Mouse (Mus musculus) heart, embryonic 12.5 days (tissue): Measurements from ENCODE around the gene 4930516K23Rik. TPM values are rescaled to one million over a fixed set of nuclear protein-coding genes. Genes with fewer than 3 reads are reported as not detected.

ENCODE experiments used
- ATAC-seq: fragments of 200-750 bp; cut with Nextera tagmentation; 2 replicates; pipeline ENCODE4 v1.8.0; 2017; ENCODE audit warnings: moderate TSS enrichment, moderate library complexity; ENCODE audit not compliant: insufficient number of reproducible peaks, low FRiP score
- H3K27ac ChIP-seq: fragments of 300-500 bp; sonication (generic); 2 replicates; pipeline ENCODE4 v1.5.1; 2016; ENCODE audit warnings: mild to moderate bottlenecking, moderate library complexity; ENCODE audit not compliant: poor library complexity, severe bottlenecking
- H3K27me3 ChIP-seq: fragments of 300-500 bp; sonication (generic); replicated peaks from 2 replicates; pipeline ENCODE4 v1.6.1; 2016; ENCODE audit warnings: mild to moderate bottlenecking, moderate library complexity
- H3K36me3 ChIP-seq: fragments of 300-500 bp; sonication (generic); 2 replicates; pipeline ENCODE4 v1.6.1; 2016; ENCODE audit warnings: mild to moderate bottlenecking, moderate library complexity
- H3K4me1 ChIP-seq: fragments of 300-500 bp; sonication (generic); replicated peaks from 2 replicates; pipeline ENCODE4 v1.6.1; 2016; ENCODE audit warnings: mild to moderate bottlenecking
- H3K4me2 ChIP-seq: fragments of 300-500 bp; sonication (generic); 2 replicates; pipeline ENCODE4 v1.6.1; 2016; ENCODE audit warnings: mild to moderate bottlenecking, moderate library complexity
- H3K4me3 ChIP-seq: fragments of 300-500 bp; sonication (generic); 2 replicates; pipeline ENCODE4 v1.5.1; 2016; ENCODE audit warnings: mild to moderate bottlenecking
- H3K9ac ChIP-seq: fragments of 300-500 bp; sonication (generic); 2 replicates; pipeline ENCODE4 v1.6.1; 2016; ENCODE audit warnings: mild to moderate bottlenecking, moderate library complexity
- H3K9me3 ChIP-seq: fragments of 300-500 bp; sonication (generic); replicated peaks from 2 replicates; pipeline ENCODE4 v1.6.1; 2016; ENCODE audit warnings: mild to moderate bottlenecking, moderate library complexity
- WGBS: fragments of 180-500 bp; shearing (Covaris S2); methylation state at CpG from one replicate; pipeline ENCODE4 v1.1.7; 2016; 5-methylcytosine and 5-hydroxymethylcytosine counted together
- polyA plus RNA-seq: library from polyadenylated mRNA; unstranded; fragments of >200 nt; fragmentation: Nextera tagmentation; extraction: Ambion mirVana; gene quantifications from 2 replicates; pipeline ENCODE4 v1.2.1, GENCODE M21; 2016

The 4930516K23Rik gene
- polyA plus RNA-seq, 1 experiment from 2014 or later: not detected

- Histone ChIP-seq H3K4me1 (no peaks in the 10 kb centered on the region), H3K27me3 (no peaks in the 10 kb centered on the region), H3K4me3 (no peak overlapping the region), H3K4me2 (no peak overlapping the region), H3K27ac (no peak overlapping the region), H3K9me3 (0 out of 2 replicates have a peak, but pooled peaks cover 5% of the 10 kb centered on the region), H3K36me3 (no peaks in the 10 kb centered on the region), H3K9ac (no peak overlapping the region)
- no peak for ATAC-seq
- WGBS: 88% methylated on average over 6 of the region's 6 CpGs
Measured at GRCm38 (mm10) chr7:104021651-104022050, 39.6 kb downstream of the 4930516K23Rik start.

GRCm38 (mm10) chr7:104018953-104019352 is 42.3 kb downstream of the 4930516K23Rik start:
- Histone ChIP-seq H3K9me3 (0 out of 2 replicates have a peak, but pooled peaks cover 5% of the 10 kb centered on the region), H3K4me2 (no peak overlapping the region), H3K4me3 (no peak overlapping the region), H3K36me3 (no peaks in the 10 kb centered on the region), H3K4me1 (no peaks in the 10 kb centered on the region), H3K27ac (no peak overlapping the region), H3K9ac (no peak overlapping the region), H3K27me3 (no peaks in the 10 kb centered on the region)
- no peak for ATAC-seq
- 73% methylated on average over 1 of the region's 1 CpGs for WGBS

GRCm38 (mm10) chr7:104017203-104017602 is 44.0 kb downstream of the 4930516K23Rik start, which contains the start of gene Olfr639:
Gene Olfr639 (minus strand): TSS chr7:104017303.
- Histone ChIP-seq H3K4me2 (no peak within 1 kb of the TSS), H3K4me1 (no peaks in the 10 kb centered on the region), H3K9me3 (0 out of 2 replicates have a peak, but pooled peaks cover 5% of the 10 kb centered on the region), H3K27ac (no peak within 1 kb of the TSS), H3K9ac (no peak within 1 kb of the TSS), H3K36me3 (no peaks in the 10 kb centered on the region), H3K4me3 (no peak within 1 kb of the TSS), H3K27me3 (no peaks in the 10 kb centered on the region)
- no peak for ATAC-seq

Other genes with a start within 250 kb of the 4930516K23Rik start
- gene Hbb-bt, start 247.4 kb downstream of the 4930516K23Rik start, polyA plus RNA-seq: 3,072 and 3,403 TPM in 2 replicates
- 2,689 and 3,022 TPM in 2 replicates for gene Hbb-bs, start 233.3 kb downstream of the 4930516K23Rik start, polyA plus RNA-seq
- 0.50 and 0.56 TPM in 2 replicates for gene Hbb-bh2, start 220.9 kb downstream of the 4930516K23Rik start, polyA plus RNA-seq
- 2,015 and 2,280 TPM in 2 replicates for gene Hbb-bh1, start 218.3 kb downstream of the 4930516K23Rik start, polyA plus RNA-seq
- 31,254 and 35,001 TPM in 2 replicates for gene Hbb-y, start 208.2 kb downstream of the 4930516K23Rik start, polyA plus RNA-seq
- not detected in 2 replicates for gene Olfr66, start 175.2 kb downstream of the 4930516K23Rik start, polyA plus RNA-seq
- gene Olfr64, start 167.0 kb downstream of the 4930516K23Rik start, polyA plus RNA-seq: not detected in 2 replicates
- gene Olfr65, start 158.0 kb downstream of the 4930516K23Rik start, polyA plus RNA-seq: not detected in 2 replicates
- gene Olfr631, start 132.6 kb downstream of the 4930516K23Rik start, polyA plus RNA-seq: not detected in 2 replicates
- not detected in 2 replicates for gene Olfr632, start 127.1 kb downstream of the 4930516K23Rik start, polyA plus RNA-seq
- gene Olfr633, start 117.0 kb downstream of the 4930516K23Rik start, polyA plus RNA-seq: not detected in 2 replicates
- not detected in 2 replicates for gene Olfr635, start 90.3 kb downstream of the 4930516K23Rik start, polyA plus RNA-seq
- 0.18 TPM in 1 of 2 replicates, not detected in the other for gene Olfr638, start 62.7 kb downstream of the 4930516K23Rik start, polyA plus RNA-seq
- 0.03 and 0.04 TPM in 2 replicates for gene Olfr639, start 44.1 kb downstream of the 4930516K23Rik start, polyA plus RNA-seq
- not detected in 2 replicates for gene Olfr640, start 35.9 kb downstream of the 4930516K23Rik start, polyA plus RNA-seq
- gene Olfr641, start 26.0 kb downstream of the 4930516K23Rik start, polyA plus RNA-seq: not detected in 2 replicates
- gene Olfr642, start 8.8 kb downstream of the 4930516K23Rik start, polyA plus RNA-seq: not detected in 2 replicates
- not detected in 2 replicates for gene Olfr644, start 10.4 kb upstream of the 4930516K23Rik start, polyA plus RNA-seq
- not detected in 2 replicates for gene Olfr645, start 24.0 kb upstream of the 4930516K23Rik start, polyA plus RNA-seq
- gene Olfr646, start 43.4 kb upstream of the 4930516K23Rik start, polyA plus RNA-seq: not detected in 2 replicates
- not detected in 2 replicates for gene Ubqln5, start 68.4 kb upstream of the 4930516K23Rik start, polyA plus RNA-seq
- not detected in 2 replicates for gene Olfr643, start 76.0 kb upstream of the 4930516K23Rik start, polyA plus RNA-seq
- gene Ubqln3, start 81.8 kb upstream of the 4930516K23Rik start, polyA plus RNA-seq: not detected in 2 replicates
- not detected in 2 replicates for gene Ubqlnl, start 89.1 kb upstream of the 4930516K23Rik start, polyA plus RNA-seq
- gene Olfm5, start 103.4 kb upstream of the 4930516K23Rik start, polyA plus RNA-seq: not detected in 2 replicates
- gene Olfr648, start 121.9 kb upstream of the 4930516K23Rik start, polyA plus RNA-seq: 0.28 and 0.32 TPM in 2 replicates
- not detected in 2 replicates for gene Olfr649, start 134.5 kb upstream of the 4930516K23Rik start, polyA plus RNA-seq
- gene Trim6, start 157.3 kb upstream of the 4930516K23Rik start, polyA plus RNA-seq: 7.6 and 7.7 TPM in 2 replicates
- gene Trim34a, start 183.0 kb upstream of the 4930516K23Rik start, polyA plus RNA-seq: 2.4 TPM in 2 replicates
- 0.53 and 0.64 TPM in 2 replicates for gene Trim5, start 226.6 kb upstream of the 4930516K23Rik start, polyA plus RNA-seq